Mouse (Mus musculus) B cell, adult 2 months (primary cell): ENCODE results near the gene Aamdc.

Experiments
- DNase-seq, 2 experiments: peaks; one replicate each; pipeline ENCODE4 v3.0.0; 2022

Gene Aamdc

GRCm38 (mm10) chr7:97500555-97501209 is 78.6 kb downstream of the Aamdc start:
- no peak for DNase-seq
